Mouse (Mus musculus) lung, postnatal 0 days (tissue): ENCODE data around the gene Tcf12.

Experiments used
- CTCF ChIP-seq: IDR thresholded peaks from 2 replicates; pipeline ENCODE4 v1.5.1; 2016; ENCODE audit warnings: antibody characterized with exemption, mild to moderate bottlenecking
- EP300 ChIP-seq: IDR thresholded peaks from 2 replicates; pipeline ENCODE4 v1.6.1; 2016; ENCODE audit warnings: antibody characterized with exemption, mild to moderate bottlenecking, control low read depth

GRCm38 (mm10) chr9:72097083-72097482 lies 14.6 kb downstream of the Tcf12 start:
- TF ChIP-seq CTCF (no peak), EP300 (no peak)
